Mouse (Mus musculus): ENCODE data around the gene Cgas. TPM values are rescaled to one million over a fixed set of nuclear protein-coding genes. Genes with fewer than 3 reads are reported as not detected.

The Cgas gene
- 0.99 and 1.0 TPM in 2 replicates for polyA plus RNA-seq (2015; fragmentation: Nextera tagmentation; extraction: Ambion mirVana)

GRCm38 (mm10) chr9:78442579-78443392 is at the start of gene Cgas:
Gene Cgas (minus strand): TSS chr9:78443237.

GRCm38 (mm10) chr9:78488890-78489420 is 45.9 kb upstream of the Cgas start, which contains the start of gene Eef1a1:
Gene Eef1a1 (minus strand): TSS chr9:78489151.

GRCm38 (mm10) chr9:78447973-78448873 is 5.2 kb upstream of the Cgas start, which contains the start of the genes Mto1 and Gm17324:
Gene Mto1 (plus strand): TSS chr9:78448208.
Gene Gm17324 (minus strand): TSS chr9:78448786.

GRCm38 (mm10) chr9:78395630-78396351 is 47.2 kb downstream of the Cgas start, which contains the start of gene Ddx43:
Gene Ddx43 (plus strand): TSS chr9:78395777.

Small RNA genes within 50 kb of the gene (microRNA-seq; reads per million reads assigned to microRNA genes)
- gene Gm26377 (ENCODE audit: borderline replicate concordance, insufficient number of aligned reads) = not detected

Other genes with a start within 250 kb of the Cgas start
- gene Gsta1, start 212.6 kb downstream of the Cgas start, polyA plus RNA-seq (2015; fragmentation: Nextera tagmentation; extraction: Ambion mirVana) = 0.51 and 3.5 TPM in 2 replicates
- 2.8 TPM in 1 of 2 replicates, not detected in the other for gene Gm3776, start 186.1 kb downstream of the Cgas start, polyA plus RNA-seq (2015; fragmentation: Nextera tagmentation; extraction: Ambion mirVana)
- 0.30 and 0.79 TPM in 2 replicates for gene Gm10639, start 153.3 kb downstream of the Cgas start, polyA plus RNA-seq (2015; fragmentation: Nextera tagmentation; extraction: Ambion mirVana)
- not detected in 2 replicates for gene Omt2a, start 128.4 kb downstream of the Cgas start, polyA plus RNA-seq (2015; fragmentation: Nextera tagmentation; extraction: Ambion mirVana)
- not detected in 2 replicates for gene Omt2b, start 115.6 kb downstream of the Cgas start, polyA plus RNA-seq (2015; fragmentation: Nextera tagmentation; extraction: Ambion mirVana)
- 0.75 and 0.82 TPM in 2 replicates for gene Gsta2, start 87.4 kb downstream of the Cgas start, polyA plus RNA-seq (2015; fragmentation: Nextera tagmentation; extraction: Ambion mirVana)
- 0.22 TPM in 1 of 2 replicates, not detected in the other for gene Dppa5a, start 75.1 kb downstream of the Cgas start, polyA plus RNA-seq (2015; fragmentation: Nextera tagmentation; extraction: Ambion mirVana)
- gene Ooep, start 64.5 kb downstream of the Cgas start, polyA plus RNA-seq (2015; fragmentation: Nextera tagmentation; extraction: Ambion mirVana) = 1.1 and 2.0 TPM in 2 replicates
- gene Ddx43, start 47.5 kb downstream of the Cgas start, polyA plus RNA-seq (2015; fragmentation: Nextera tagmentation; extraction: Ambion mirVana) = 0.11 TPM in 1 of 2 replicates, not detected in the other
- gene Mto1, start 5.0 kb upstream of the Cgas start, polyA plus RNA-seq (2015; fragmentation: Nextera tagmentation; extraction: Ambion mirVana) = 11.7 and 21.8 TPM in 2 replicates
- 0.75 and 1.5 TPM in 2 replicates for gene Gm17324, start 5.5 kb upstream of the Cgas start, polyA plus RNA-seq (2015; fragmentation: Nextera tagmentation; extraction: Ambion mirVana)
- 2,814 and 3,155 TPM in 2 replicates for gene Eef1a1, start 45.9 kb upstream of the Cgas start, polyA plus RNA-seq (2015; fragmentation: Nextera tagmentation; extraction: Ambion mirVana)
- 15.3 and 15.6 TPM in 2 replicates for gene Slc17a5, start 144.8 kb upstream of the Cgas start, polyA plus RNA-seq (2015; fragmentation: Nextera tagmentation; extraction: Ambion mirVana)
- gene Cd109, start 172.3 kb upstream of the Cgas start, polyA plus RNA-seq (2015; fragmentation: Nextera tagmentation; extraction: Ambion mirVana) = 1.0 and 1.1 TPM in 2 replicates

Measured in adrenal gland, postnatal 0 days (tissue).